Comparison of ENCODE assay signal across 27 mouse cellular contexts in genomic region chr15:85733686-85734085, GRCm38 (mm10). TPM values are rescaled to one million over a fixed set of nuclear protein-coding genes. Genes with fewer than 3 reads are reported as not detected.
DNase-seq lines count a peak whose midpoint lies in the region; ATAC-seq and TF ChIP-seq lines count a peak whose summit lies in the region.
"Had no signal": no experiment of that assay in that cellular context is flagged by ENCODE, and none has a peak within 500 bp of the region (broad histone marks: within the 10 kb centered on the region; RNA-seq: fewer than 3 reads in every experiment).

No protein-coding gene starts in this region.

- H3K79me2 ChIP-seq in liver, adult 2 months (ENCODE audit: control insufficient read depth, insufficient read depth, low read length): peaks cover 13% of the 10 kb centered on the region; the same call in 1 of the 2 replicates

- no peak for TF ChIP-seq EP300 in heart, postnatal 0 days (IDR thresholded peaks at IDR 0.05; ENCODE audit: low read depth)

- H3K27me3 ChIP-seq in heart, postnatal 0 days (ENCODE audit: control insufficient read depth, insufficient read depth, low read length): no peaks in the 10 kb centered on the region
- peaks cover 68% of the 10 kb centered on the region for H3K27me3 ChIP-seq in heart, embryonic 12.5 days (replicated peaks)
- H3K27me3 ChIP-seq in liver, adult 2 months (ENCODE audit: control insufficient read depth, insufficient read depth, low read length): no peaks in the 10 kb centered on the region
- H3K27me3 ChIP-seq in liver, embryonic 12.5 days (replicated peaks): peaks cover 62% of the 10 kb centered on the region
- H3K27me3 ChIP-seq in forebrain, embryonic 15.5 days: peaks cover 60% of the 10 kb centered on the region

- no peaks in the 10 kb centered on the region for H3K36me3 ChIP-seq in heart, postnatal 0 days (replicated peaks; ENCODE audit: control insufficient read depth, insufficient read depth, low read length)
- no peaks in the 10 kb centered on the region for H3K36me3 ChIP-seq in heart, embryonic 12.5 days
- no peaks in the 10 kb centered on the region for H3K36me3 ChIP-seq in liver, adult 2 months (ENCODE audit: control insufficient read depth, insufficient read depth, low read length)
- H3K36me3 ChIP-seq in liver, embryonic 12.5 days: no peaks in the 10 kb centered on the region
- no peaks in the 10 kb centered on the region for H3K36me3 ChIP-seq in forebrain, embryonic 15.5 days
- H3K36me3 ChIP-seq: hindbrain, embryonic 10.5 days; hindbrain, embryonic 15.5 days; limb, embryonic 15.5 days; midbrain, embryonic 15.5 days; neural tube, embryonic 15.5 days; stomach, embryonic 15.5 days had no signal

- H3K27ac ChIP-seq in heart, postnatal 0 days (ENCODE audit: low read depth): peak overlapping the region; percentile 99
- no peak overlapping the region for H3K27ac ChIP-seq in heart, embryonic 12.5 days (ENCODE audit: poor library complexity, severe bottlenecking)
- H3K27ac ChIP-seq in liver, adult 2 months (replicated peaks; ENCODE audit: insufficient read depth, low read depth, low read length): peak overlapping the region; percentile 97
- H3K27ac ChIP-seq in liver, embryonic 12.5 days: no peak overlapping the region
- no peak overlapping the region for H3K27ac ChIP-seq in forebrain, embryonic 15.5 days (replicated peaks)
- H3K27ac ChIP-seq: hindbrain, embryonic 10.5 days; hindbrain, embryonic 15.5 days; limb, embryonic 15.5 days; macrophage; midbrain, embryonic 15.5 days; neural tube, embryonic 15.5 days; stomach, embryonic 15.5 days had no signal

- H3K9me3 ChIP-seq in heart, postnatal 0 days (replicated peaks; ENCODE audit: control insufficient read depth, low read length): no peaks in the 10 kb centered on the region
- H3K9me3 ChIP-seq in heart, embryonic 12.5 days (replicated peaks): no peaks in the 10 kb centered on the region
- H3K9me3 ChIP-seq in liver, embryonic 12.5 days (replicated peaks): no peaks in the 10 kb centered on the region
- no peaks in the 10 kb centered on the region for H3K9me3 ChIP-seq in forebrain, embryonic 15.5 days
- H3K9me3 ChIP-seq: hindbrain, embryonic 10.5 days; hindbrain, embryonic 15.5 days; limb, embryonic 15.5 days; midbrain, embryonic 15.5 days; neural tube, embryonic 15.5 days; stomach, embryonic 15.5 days had no signal

- DNase-seq in heart, postnatal 0 days (ENCODE audit: low spot score): no peak
- DNase-seq in liver, adult 2 months (ENCODE audit: extremely low read depth, low read depth, low spot score): peak; percentile 92
- peak; percentile 2 for DNase-seq in induced T-regulatory cell, adult 2 months (ENCODE audit: low read depth)
- peak; percentile 44 for DNase-seq in kidney, postnatal 10 days
- DNase-seq in adrenal gland, postnatal 4 days (ENCODE audit: low spot score in 2 of 2): no peak
- DNase-seq: adrenal gland, postnatal 25 days; B cell, adult 2 months; cerebellum, adult 2 months; cerebellum, postnatal 14 days; layer of hippocampus, postnatal 36 days; left cerebral cortex, postnatal 4 days; lung, adult 2 months; lung, postnatal 10 days; retina, postnatal 1 day; right cerebral cortex, postnatal 25 days had no signal

- H3K9ac ChIP-seq in heart, postnatal 0 days (replicated peaks; ENCODE audit: low read depth, low read length): no peak overlapping the region
- no peak overlapping the region for H3K9ac ChIP-seq in heart, embryonic 12.5 days
- H3K9ac ChIP-seq in liver, adult 2 months (ENCODE audit: low read depth, low read length): peak overlapping the region; percentile 87
- no peak overlapping the region for H3K9ac ChIP-seq in liver, embryonic 12.5 days
- H3K9ac ChIP-seq in forebrain, embryonic 15.5 days (replicated peaks): no peak overlapping the region
- H3K9ac ChIP-seq: hindbrain, embryonic 15.5 days; limb, embryonic 15.5 days; midbrain, embryonic 15.5 days; neural tube, embryonic 15.5 days; stomach, embryonic 15.5 days had no signal

- no peak for TF ChIP-seq CTCF in heart, postnatal 0 days (IDR thresholded peaks at IDR 0.05; ENCODE audit: low read depth)
- TF ChIP-seq CTCF in liver, adult 2 months (IDR thresholded peaks at IDR 0.05; ENCODE audit: low read depth, low read length): no peak

- TF ChIP-seq POLR2A in liver, adult 2 months (IDR thresholded peaks at IDR 0.05; ENCODE audit: extremely low read depth, insufficient read depth, low read length): no peak

- ATAC-seq in heart, postnatal 0 days (ENCODE audit: insufficient read depth, low read depth): no peak
- no peak for ATAC-seq in heart, embryonic 12.5 days (ENCODE audit: insufficient number of reproducible peaks, low FRiP score)
- no peak for ATAC-seq in liver, embryonic 12.5 days
- no peak for ATAC-seq in forebrain, embryonic 15.5 days (replicated peaks)
- ATAC-seq: midbrain, embryonic 15.5 days had no signal

- 84% methylated on average over 2 of the region's 2 CpGs for WGBS in heart, postnatal 0 days
- WGBS in heart, embryonic 12.5 days: 78% methylated on average over 2 of the region's 2 CpGs
- 20% methylated on average over 2 of the region's 2 CpGs for WGBS in liver, adult 2 months
- WGBS in liver, embryonic 12.5 days (ENCODE audit: insufficient replicate concordance): 76% methylated on average over 2 of the region's 2 CpGs
- WGBS in forebrain, embryonic 15.5 days: 84% methylated on average over 2 of the region's 2 CpGs

- no peak overlapping the region for H3K4me3 ChIP-seq in heart, postnatal 0 days (ENCODE audit: low read depth, low read length)
- no peak overlapping the region for H3K4me3 ChIP-seq in heart, embryonic 12.5 days
- no peak overlapping the region for H3K4me3 ChIP-seq in liver, adult 2 months (ENCODE audit: insufficient read depth, low read depth, low read length)
- no peak overlapping the region for H3K4me3 ChIP-seq in liver, embryonic 12.5 days
- H3K4me3 ChIP-seq in forebrain, embryonic 15.5 days: no peak overlapping the region

- H3K4me1 ChIP-seq in heart, postnatal 0 days (ENCODE audit: control insufficient read depth, insufficient read depth): peaks cover 3% of the 10 kb centered on the region; the same call in 1 of the 2 replicates
- H3K4me1 ChIP-seq in heart, embryonic 12.5 days (replicated peaks): peaks cover 8% of the 10 kb centered on the region; the same call in 1 of the 2 replicates
- H3K4me1 ChIP-seq in liver, adult 2 months (ENCODE audit: control insufficient read depth, insufficient read depth, low read length): peaks cover 13% of the 10 kb centered on the region
- H3K4me1 ChIP-seq in liver, embryonic 12.5 days: peaks cover 14% of the 10 kb centered on the region
- peaks cover 18% of the 10 kb centered on the region for H3K4me1 ChIP-seq in forebrain, embryonic 15.5 days

- no peak overlapping the region for H3K4me2 ChIP-seq in heart, postnatal 0 days (ENCODE audit: low read depth, low read length)
- no peak overlapping the region for H3K4me2 ChIP-seq in heart, embryonic 12.5 days
- no peak overlapping the region for H3K4me2 ChIP-seq in liver, embryonic 12.5 days
- H3K4me2 ChIP-seq in forebrain, embryonic 15.5 days (replicated peaks): no peak overlapping the region

RNA-seq across cellular contexts. Expression of gene Ppara, which starts 1.1 kb away (rescaled TPM):
- total RNA-seq in heart, postnatal 0 days (2014; rRNA removed; ENCODE audit: low replicate concordance): 11.6 and 18.5 TPM in 2 replicates
- polyA plus RNA-seq in heart, postnatal 0 days (2015; fragmentation: Nextera tagmentation; extraction: Ambion mirVana): 31.4 and 33.4 TPM in 2 replicates
- 2.3 and 3.3 TPM in 2 replicates for polyA plus RNA-seq in heart, embryonic 12.5 days (2016; fragmentation: Nextera tagmentation; extraction: Ambion mirVana)
- total RNA-seq in liver, adult 2 months (2014; rRNA removed): 184 and 206 TPM in 2 replicates
- polyA plus RNA-seq in liver, adult 2 months (2012; rRNA removed): 36.2 and 39.8 TPM in 2 replicates
- 5.7 TPM in 2 replicates for polyA plus RNA-seq in liver, embryonic 12.5 days (2016; fragmentation: Nextera tagmentation; extraction: Ambion mirVana)
- 10 to 100 TPM; 17.2 to 29.4 TPM for total RNA-seq in adrenal gland, postnatal 4 days (2021)
- 1.4 and 1.5 TPM in 2 replicates for polyA plus RNA-seq in forebrain, embryonic 15.5 days (2015; fragmentation: Nextera tagmentation; extraction: Ambion mirVana)
- total RNA-seq: megakaryocyte-erythroid progenitor cell, adult 5-6 weeks had no signal
- polyA plus RNA-seq: erythroblast, embryonic 14.5 days; macrophage had no signal

Comparison
In these comparisons a context has a peak if more than half of its experiments do, and no peak if none do; other contexts are left out.
1. H3K27ac ChIP-seq: peak in heart, postnatal 0 days (single experiment) and liver, adult 2 months (single experiment); none in heart, embryonic 12.5 days (single experiment), liver, embryonic 12.5 days (single experiment) and forebrain, embryonic 15.5 days (single experiment).
2. DNase-seq: peak in liver, adult 2 months (single experiment), induced T-regulatory cell, adult 2 months (single experiment) and kidney, postnatal 10 days (single experiment); none in heart, postnatal 0 days (single experiment) and adrenal gland, postnatal 4 days (0 of 2).